Mouse (Mus musculus) liver, adult 2 months (tissue): ENCODE results near the gene Nos1ap.

Experiments used
- CTCF ChIP-seq: fragments of 200-500 bp; IDR thresholded peaks from 2 replicates; pipeline ENCODE4 v1.5.1; 2011; ENCODE audit warnings: low read depth, low read length, control low read depth
- POLR2A ChIP-seq: fragments of 200-500 bp; IDR thresholded peaks from 2 replicates; pipeline ENCODE4 v1.6.1; 2011; ENCODE audit warnings: low read length, control low read depth; ENCODE audit not compliant: insufficient read depth; ENCODE audit errors: extremely low read depth

GRCm38 (mm10) chr1:170557962-170558361, 31.7 kb downstream of the Nos1ap start:
- no peak for TF ChIP-seq CTCF
- no peak for TF ChIP-seq POLR2A
